8 mouse cellular contexts compared by ENCODE assay signal in genomic region chr8:27679164-27679563, GRCm38 (mm10).
DNase-seq lines count a peak whose midpoint lies in the region; ATAC-seq and TF ChIP-seq lines count a peak whose summit lies in the region.

No protein-coding gene starts in this region.

- in situ Hi-C loops in ES-E14 (cut with MboI; ENCODE audit: low sequenced_read_pairs in 2 of 2, unreplicated experiment in 2 of 2) = no loop called here

- no peaks in the 10 kb centered on the region for H3K9me3 ChIP-seq in ES-E14 (ENCODE audit: control insufficient read depth, insufficient read depth, low read depth, low read length)
- H3K9me3 ChIP-seq in hindbrain, embryonic 12.5 days (replicated peaks) = no peaks in the 10 kb centered on the region

- H3K27ac ChIP-seq in ES-E14 (ENCODE audit: insufficient read depth, low read depth, low read length, poor library complexity, severe bottlenecking) = no peak overlapping the region
- no peak overlapping the region for H3K27ac ChIP-seq in cortical plate, adult 2 months (ENCODE audit: insufficient read depth, low read length)
- no peak overlapping the region for H3K27ac ChIP-seq in hindbrain, embryonic 12.5 days
- no peak overlapping the region for H3K27ac ChIP-seq in small intestine, adult 2 months (ENCODE audit: insufficient read depth, low read depth, low read length)

- H3K4me3 ChIP-seq in ES-E14 (ENCODE audit: insufficient read depth in 1 of 2, low read depth in 1 of 2, low read length in 2 of 2, poor library complexity in 1 of 2, severe bottlenecking in 1 of 2) = no peak overlapping the region
- H3K4me3 ChIP-seq in cortical plate, adult 2 months (ENCODE audit: insufficient read depth, low read length) = no peak overlapping the region
- no peak overlapping the region for H3K4me3 ChIP-seq in hindbrain, embryonic 12.5 days
- no peak overlapping the region for H3K4me3 ChIP-seq in small intestine, adult 2 months (ENCODE audit: low read depth, low read length)

- ATAC-seq in hindbrain, embryonic 12.5 days (ENCODE audit: low FRiP score) = peak; percentile 78
- peak; percentile 86 for ATAC-seq in megakaryocyte progenitor cell, adult 5-6 weeks (replicated peaks; ENCODE audit: poor library complexity)
- no peak for ATAC-seq in inflammation-experienced regulatory T-cells, adult 6 months

- H3K4me1 ChIP-seq in ES-E14 (ENCODE audit: control insufficient read depth in 2 of 2, insufficient read depth in 2 of 2, low read length in 2 of 2, poor library complexity in 1 of 2) = no peaks in the 10 kb centered on the region
- H3K4me1 ChIP-seq in cortical plate, adult 2 months (ENCODE audit: control insufficient read depth, insufficient read depth, low read length) = peaks cover 2% of the 10 kb centered on the region; the same call in 1 of the 2 replicates
- peaks cover 3% of the 10 kb centered on the region; the same call in 1 of the 2 replicates for H3K4me1 ChIP-seq in hindbrain, embryonic 12.5 days
- H3K4me1 ChIP-seq in small intestine, adult 2 months (ENCODE audit: control insufficient read depth, insufficient read depth, insufficient read length, low read length) = no peaks in the 10 kb centered on the region

- DNase-seq in A20 (ENCODE audit: low read depth, low spot score) (peak; percentile 34), ES-E14 (ENCODE audit: low read depth, low spot score) (peak; percentile 48)
- DNase-seq in layer of hippocampus, adult 8-10 months (ENCODE audit: low spot score in 2 of 2) = peak; percentile 18 to 46

- H3K9ac ChIP-seq in ES-E14 (ENCODE audit: insufficient read depth, low read depth, low read length, poor library complexity, severe bottlenecking) = no peak overlapping the region
- H3K9ac ChIP-seq in hindbrain, embryonic 12.5 days = no peak overlapping the region

- no peaks in the 10 kb centered on the region for H3K36me3 ChIP-seq in ES-E14 (ENCODE audit: control insufficient read depth, insufficient read depth, low read length, poor library complexity, severe bottlenecking)
- H3K36me3 ChIP-seq in hindbrain, embryonic 12.5 days = no peaks in the 10 kb centered on the region
- H3K36me3 ChIP-seq in small intestine, adult 2 months (ENCODE audit: control insufficient read depth, insufficient read depth, low read length) = no peaks in the 10 kb centered on the region

- WGBS in hindbrain, embryonic 12.5 days = 3% methylated on average over 2 of the region's 2 CpGs
- 9% methylated on average over 2 of the region's 2 CpGs for WGBS in small intestine, adult 2 months

- no peaks in the 10 kb centered on the region for H3K27me3 ChIP-seq in hindbrain, embryonic 12.5 days
- no peaks in the 10 kb centered on the region for H3K27me3 ChIP-seq in small intestine, adult 2 months (ENCODE audit: control insufficient read depth, insufficient read depth, low read length)

- peak; percentile 62 for TF ChIP-seq CTCF in cortical plate, adult 2 months (IDR thresholded peaks at IDR 0.05; ENCODE audit: extremely low read depth, insufficient read depth, low read length)
- peak; percentile 25; the same call in 1 of the 2 replicates for TF ChIP-seq CTCF in small intestine, adult 2 months (IDR thresholded peaks at IDR 0.05; ENCODE audit: extremely low read depth, insufficient read length, insufficient replicate concordance, low read depth, low read length)

- H3K4me2 ChIP-seq in hindbrain, embryonic 12.5 days (replicated peaks) = no peak overlapping the region

- TF ChIP-seq POLR2A in cortical plate, adult 2 months (IDR thresholded peaks at IDR 0.05; ENCODE audit: extremely low read depth, insufficient read depth, low read length) = no peak
- no peak for TF ChIP-seq POLR2A in small intestine, adult 2 months (IDR thresholded peaks at IDR 0.05; ENCODE audit: low read depth, low read length)

TF ChIP-seq in ES-E14, 5 proteins besides CTCF, POLR2A, EP300 and RAD21:
- TF ChIP-seq ZNF384 (IDR thresholded peaks at IDR 0.05; ENCODE audit: low read depth, low read length) (peak; percentile 71), MAFK (IDR thresholded peaks at IDR 0.05; ENCODE audit: insufficient read depth, low read depth, low read length) (no peak), HCFC1 (IDR thresholded peaks at IDR 0.05; ENCODE audit: borderline replicate concordance, insufficient read depth, low read length) (no peak), CHD2 (IDR thresholded peaks at IDR 0.05; ENCODE audit: low read depth, low read length) (no peak), ZC3H11A (IDR thresholded peaks at IDR 0.05; ENCODE audit: borderline replicate concordance, low read depth, low read length) (peak; percentile 76)
